Mouse (Mus musculus) lung, adult 2 months (tissue): ENCODE results near the gene Tanc1.

Experiments used
- CTCF ChIP-seq: fragments of 200-500 bp; IDR thresholded peaks from 2 replicates; pipeline ENCODE4 v1.5.1; 2011; ENCODE audit warnings: mild to moderate bottlenecking, low read length, control low read depth; ENCODE audit not compliant: insufficient read depth
- POLR2A ChIP-seq: fragments of 200-500 bp; IDR thresholded peaks from 2 replicates; pipeline ENCODE4 v1.6.1; 2011; ENCODE audit warnings: low read depth, mild to moderate bottlenecking, control low read depth, low read length, borderline replicate concordance; ENCODE audit errors: extremely low read depth

DNA sequence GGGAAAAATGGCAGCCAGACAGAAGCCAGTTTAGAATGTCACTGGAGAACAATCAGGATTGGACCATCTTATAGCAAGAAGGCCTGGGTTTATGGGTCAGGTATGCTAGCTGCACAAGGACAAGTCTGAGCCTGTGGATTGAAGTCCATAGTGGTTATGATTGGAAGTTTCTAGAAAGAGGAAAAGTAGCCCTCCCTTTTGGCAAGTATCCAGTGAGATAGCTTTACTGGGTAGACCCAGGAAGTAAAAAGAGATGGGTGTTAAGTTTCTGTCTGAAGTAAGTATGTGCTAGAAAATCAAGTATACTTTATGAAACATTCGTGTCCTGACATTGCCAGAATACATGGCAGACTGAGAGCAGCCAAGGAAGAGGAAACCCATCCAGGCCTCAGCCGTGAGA is 103.2 kb downstream of the Tanc1 start:
- TF ChIP-seq POLR2A = no peak
- TF ChIP-seq CTCF = no peak
